Mouse (Mus musculus): Measurements from ENCODE around the gene Tfap2e. TPM values are rescaled to one million over a fixed set of nuclear protein-coding genes. Genes with fewer than 3 reads are reported as not detected.

The Tfap2e gene
- polyA plus RNA-seq (2015; fragmentation: Nextera tagmentation; extraction: Ambion mirVana) = 0.80 and 1.0 TPM in 2 replicates

DNA sequence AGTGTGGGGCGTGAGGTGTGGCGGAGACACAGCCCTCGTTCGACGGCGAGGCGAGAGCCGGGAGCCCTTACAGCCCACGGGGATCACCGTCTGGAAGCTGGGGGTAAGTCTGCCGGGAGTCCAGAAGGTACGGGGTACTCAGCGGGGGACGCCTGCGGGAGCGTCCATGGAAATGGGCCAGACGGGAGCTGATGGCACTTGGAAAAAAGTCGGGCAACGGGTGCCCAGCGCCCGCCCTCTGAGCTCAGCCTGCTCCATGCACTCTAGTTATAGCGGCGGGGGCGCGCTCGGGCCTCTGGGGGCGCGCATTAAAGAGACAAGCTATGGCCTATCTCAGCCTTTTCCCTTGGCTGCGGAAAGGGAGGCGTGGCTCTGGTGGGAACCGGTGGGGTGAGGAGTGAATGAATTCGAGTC lies at the start of gene Tfap2e:
Gene Tfap2e, minus strand, starts transcription at position 240 of the 414 bp plus-strand sequence.
- Histone ChIP-seq H3K9me3 (ENCODE audit: control insufficient read depth, low read length) (no peaks in the 10 kb centered on the region), H3K27me3 (ENCODE audit: control insufficient read depth, insufficient read depth, low read length) (peaks cover 19% of the 10 kb centered on the region; the same call in 1 of the 2 replicates), H3K36me3 (ENCODE audit: control insufficient read depth, insufficient read depth, low read length) (no peaks in the 10 kb centered on the region), H3K9ac (ENCODE audit: low read length) (peak within 1 kb of the TSS; percentile 58), H3K4me2 (replicated peaks; ENCODE audit: low read depth) (peak within 1 kb of the TSS; percentile 58), H3K4me3 (ENCODE audit: low read depth, low read length) (peak within 1 kb of the TSS; percentile 44), H3K4me1 (replicated peaks; ENCODE audit: control insufficient read depth, insufficient read depth) (no peaks in the 10 kb centered on the region), H3K27ac (replicated peaks) (no peak within 1 kb of the TSS)
- TF ChIP-seq CTCF (IDR thresholded peaks at IDR 0.05; ENCODE audit: low read depth) = no peak
- TF ChIP-seq EP300 (optimal IDR thresholded peaks at IDR 0.05) = no peak
- peak; percentile 62 for DNase-seq (ENCODE audit: low spot score)
- ATAC-seq (ENCODE audit: low FRiP score, low TSS enrichment) = peak; percentile 64
- 1% methylated on average over 32 of the region's 32 CpGs for WGBS

DNA sequence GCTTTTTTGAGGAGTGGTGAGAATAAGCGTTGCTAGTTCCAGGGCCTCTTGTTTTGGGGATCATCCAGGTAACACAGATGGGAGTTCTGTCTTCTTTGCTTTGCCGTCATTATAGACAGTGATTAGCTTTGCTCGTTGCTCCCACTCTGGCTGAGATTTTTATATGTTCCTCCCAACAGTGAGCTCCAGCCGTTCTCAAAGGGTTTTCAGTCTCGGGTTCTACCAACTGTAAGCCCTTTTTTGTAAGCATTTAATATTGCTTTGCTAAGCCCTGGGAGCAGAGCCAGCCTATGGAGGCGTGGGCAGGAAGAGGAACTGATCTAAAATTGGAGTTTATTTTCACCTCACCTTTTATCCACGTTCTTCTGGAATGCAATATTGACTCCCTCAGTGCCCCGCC lies 47.0 kb upstream of the Tfap2e start:
- no peak for TF ChIP-seq EP300 (optimal IDR thresholded peaks at IDR 0.05)
- TF ChIP-seq CTCF (IDR thresholded peaks at IDR 0.05; ENCODE audit: low read depth) = no peak
- no peak for ATAC-seq (ENCODE audit: low FRiP score, low TSS enrichment)
- Histone ChIP-seq H3K36me3 (ENCODE audit: control insufficient read depth, insufficient read depth, low read length) (no peaks in the 10 kb centered on the region), H3K4me2 (replicated peaks; ENCODE audit: low read depth) (no peak overlapping the region), H3K4me3 (ENCODE audit: low read depth, low read length) (no peak overlapping the region), H3K9ac (ENCODE audit: low read length) (no peak overlapping the region), H3K27me3 (ENCODE audit: control insufficient read depth, insufficient read depth, low read length) (no peaks in the 10 kb centered on the region), H3K9me3 (ENCODE audit: control insufficient read depth, low read length) (no peaks in the 10 kb centered on the region), H3K4me1 (replicated peaks; ENCODE audit: control insufficient read depth, insufficient read depth) (no peaks in the 10 kb centered on the region), H3K27ac (replicated peaks) (no peak overlapping the region)
- DNase-seq (ENCODE audit: low spot score) = no peak
- WGBS = 56% methylated on average over 8 of the region's 8 CpGs

DNA sequence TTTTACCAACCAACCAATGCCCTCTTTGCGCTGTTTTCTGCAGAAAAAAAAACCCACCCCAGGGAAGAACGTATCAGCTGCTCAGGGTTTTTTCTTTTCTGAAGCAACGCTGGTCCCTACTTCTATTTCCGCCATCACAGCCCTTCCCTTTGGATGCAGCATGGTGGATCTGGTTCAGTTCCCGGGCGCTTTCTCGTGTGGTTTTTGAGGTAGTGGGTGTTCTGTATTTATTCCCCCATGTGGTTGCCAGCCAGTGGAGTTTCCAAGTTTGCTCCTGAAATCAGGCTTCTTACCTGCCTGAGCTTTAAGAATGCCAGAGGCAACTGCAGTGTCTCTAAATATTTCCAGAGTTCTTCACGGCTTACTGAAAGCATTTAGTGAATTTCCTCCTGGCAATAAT lies 46.5 kb upstream of the Tfap2e start:
- 86% methylated on average over 8 of the region's 8 CpGs for WGBS
- ATAC-seq (ENCODE audit: low FRiP score, low TSS enrichment) (no peak), DNase-seq (ENCODE audit: low spot score) (no peak)
- no peak overlapping the region for H3K4me3 ChIP-seq (ENCODE audit: low read depth, low read length)
- H3K27me3 ChIP-seq (ENCODE audit: control insufficient read depth, insufficient read depth, low read length) = no peaks in the 10 kb centered on the region
- TF ChIP-seq EP300 (optimal IDR thresholded peaks at IDR 0.05) (no peak), CTCF (IDR thresholded peaks at IDR 0.05; ENCODE audit: low read depth) (no peak)
- H3K4me2 ChIP-seq (replicated peaks; ENCODE audit: low read depth) = no peak overlapping the region
- no peaks in the 10 kb centered on the region for H3K4me1 ChIP-seq (replicated peaks; ENCODE audit: control insufficient read depth, insufficient read depth)
- H3K36me3 ChIP-seq (ENCODE audit: control insufficient read depth, insufficient read depth, low read length) = no peaks in the 10 kb centered on the region
- H3K9ac ChIP-seq (ENCODE audit: low read length) = no peak overlapping the region
- no peak overlapping the region for H3K27ac ChIP-seq (replicated peaks)
- H3K9me3 ChIP-seq (ENCODE audit: control insufficient read depth, low read length) = no peaks in the 10 kb centered on the region

DNA sequence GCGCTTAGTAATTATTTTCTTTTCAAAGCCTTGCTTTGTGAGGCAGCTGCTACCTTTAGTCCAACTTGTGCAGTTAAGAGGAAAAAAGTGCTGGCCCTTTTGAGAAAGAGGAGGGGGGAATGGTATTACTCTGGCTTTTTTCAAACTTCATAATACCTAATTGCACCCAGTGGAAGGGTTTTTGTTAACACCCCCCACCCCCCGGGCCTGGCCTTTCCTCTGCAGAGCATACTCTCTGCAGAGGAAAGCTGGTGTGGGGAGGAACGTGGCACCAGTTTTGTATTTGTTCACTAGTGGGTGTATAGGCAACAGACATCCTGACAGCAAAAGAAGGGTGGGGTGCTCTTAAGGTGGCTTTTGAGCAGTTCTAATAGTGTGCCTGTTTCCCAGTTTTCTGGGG lies 45.8 kb upstream of the Tfap2e start:
- no peak overlapping the region for H3K4me3 ChIP-seq (ENCODE audit: low read depth, low read length)
- H3K27me3 ChIP-seq (ENCODE audit: control insufficient read depth, insufficient read depth, low read length) = no peaks in the 10 kb centered on the region
- no peaks in the 10 kb centered on the region for H3K9me3 ChIP-seq (ENCODE audit: control insufficient read depth, low read length)
- no peak overlapping the region for H3K4me2 ChIP-seq (replicated peaks; ENCODE audit: low read depth)
- no peak overlapping the region for H3K9ac ChIP-seq (ENCODE audit: low read length)
- ATAC-seq (ENCODE audit: low FRiP score, low TSS enrichment) (no peak), DNase-seq (ENCODE audit: low spot score) (no peak)
- 55% methylated on average over 3 of the region's 3 CpGs for WGBS
- H3K36me3 ChIP-seq (ENCODE audit: control insufficient read depth, insufficient read depth, low read length) = no peaks in the 10 kb centered on the region
- no peaks in the 10 kb centered on the region for H3K4me1 ChIP-seq (replicated peaks; ENCODE audit: control insufficient read depth, insufficient read depth)
- TF ChIP-seq EP300 (optimal IDR thresholded peaks at IDR 0.05) = no peak
- TF ChIP-seq CTCF (IDR thresholded peaks at IDR 0.05; ENCODE audit: low read depth) = no peak
- H3K27ac ChIP-seq (replicated peaks) = no peak overlapping the region

DNA sequence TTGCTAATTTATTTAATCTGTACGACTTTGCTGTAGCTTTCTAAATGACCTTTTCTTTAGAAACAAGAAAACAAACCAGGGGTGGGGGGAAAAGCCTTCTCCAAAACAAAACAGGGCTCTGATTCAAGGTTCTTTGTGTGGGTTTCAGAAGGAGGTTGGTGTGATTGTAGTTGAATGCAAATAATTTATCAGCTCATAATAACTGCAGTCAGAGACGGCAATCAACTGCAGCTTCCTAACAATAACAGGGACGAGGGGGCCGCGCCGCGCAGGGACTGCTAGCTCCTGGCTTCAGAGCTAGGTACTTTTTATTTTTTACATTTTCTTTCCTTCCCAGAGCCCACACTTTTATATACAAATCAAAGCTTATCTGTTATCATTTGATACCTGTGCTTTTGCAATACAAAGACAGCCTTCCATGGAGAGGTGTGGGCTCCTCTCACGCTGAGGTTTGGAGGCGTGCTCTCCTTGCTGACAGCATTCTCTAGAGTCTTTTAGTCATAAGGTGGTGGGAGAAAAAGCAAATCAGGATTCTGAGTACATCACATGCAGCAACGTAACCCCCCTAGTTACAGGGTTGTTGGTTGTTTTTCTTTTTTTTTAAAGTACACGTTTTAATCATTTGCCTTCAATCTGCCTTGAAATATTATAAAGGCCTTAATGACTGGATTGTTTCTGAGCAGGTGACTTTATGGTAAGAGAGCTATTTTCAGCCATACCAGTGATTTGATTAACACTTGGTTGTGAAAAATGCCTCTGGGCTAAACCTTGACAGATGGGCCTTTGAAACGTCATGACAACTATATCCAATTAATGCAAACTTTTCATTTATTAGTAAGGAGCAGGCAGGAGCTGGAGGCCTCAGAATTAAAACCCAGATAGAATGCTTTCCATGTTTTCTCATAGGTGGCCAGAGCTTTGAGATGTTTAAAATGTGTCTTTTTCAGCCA lies 44.1 kb upstream of the Tfap2e start:
- no peak overlapping the region for H3K9ac ChIP-seq (ENCODE audit: low read length)
- ATAC-seq (ENCODE audit: low FRiP score, low TSS enrichment) = no peak
- TF ChIP-seq EP300 (optimal IDR thresholded peaks at IDR 0.05) (no peak), CTCF (IDR thresholded peaks at IDR 0.05; ENCODE audit: low read depth) (no peak)
- no peak overlapping the region for H3K4me2 ChIP-seq (replicated peaks; ENCODE audit: low read depth)
- no peak for DNase-seq (ENCODE audit: low spot score)
- H3K4me1 ChIP-seq (replicated peaks; ENCODE audit: control insufficient read depth, insufficient read depth) = no peaks in the 10 kb centered on the region
- H3K27ac ChIP-seq (replicated peaks) = no peak overlapping the region
- H3K27me3 ChIP-seq (ENCODE audit: control insufficient read depth, insufficient read depth, low read length) = no peaks in the 10 kb centered on the region
- no peaks in the 10 kb centered on the region for H3K36me3 ChIP-seq (ENCODE audit: control insufficient read depth, insufficient read depth, low read length)
- 61% methylated on average over 12 of the region's 12 CpGs for WGBS
- no peak overlapping the region for H3K4me3 ChIP-seq (ENCODE audit: low read depth, low read length)
- H3K9me3 ChIP-seq (ENCODE audit: control insufficient read depth, low read length) = no peaks in the 10 kb centered on the region

DNA sequence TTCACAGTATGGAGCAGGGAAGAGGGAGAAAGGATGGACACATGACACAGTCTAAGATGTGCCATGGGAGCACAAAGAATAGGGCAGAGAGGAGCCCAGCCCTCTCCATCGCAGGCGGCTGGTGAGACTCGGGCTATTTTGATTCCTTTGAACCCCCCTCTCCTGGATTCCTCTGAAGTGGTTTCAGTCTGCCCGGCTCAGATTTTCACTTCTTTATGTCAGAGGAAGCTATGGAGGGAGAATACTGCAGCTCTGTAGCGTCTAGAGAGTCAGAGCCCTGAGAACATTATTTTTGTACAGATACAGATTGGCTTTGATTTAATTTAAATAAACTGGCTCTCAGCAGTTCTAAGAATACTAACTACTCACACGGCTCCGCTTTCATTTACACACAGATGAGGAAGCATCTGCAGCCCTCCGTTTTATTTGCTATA lies 43.1 kb upstream of the Tfap2e start:
- ATAC-seq (ENCODE audit: low FRiP score, low TSS enrichment) = no peak

More for the DNA sequence above, 43.1 kb upstream of the Tfap2e start:
- no peaks in the 10 kb centered on the region for H3K27me3 ChIP-seq (ENCODE audit: control insufficient read depth, insufficient read depth, low read length)
- no peak for DNase-seq (ENCODE audit: low spot score)
- no peaks in the 10 kb centered on the region for H3K36me3 ChIP-seq (ENCODE audit: control insufficient read depth, insufficient read depth, low read length)
- TF ChIP-seq EP300 (optimal IDR thresholded peaks at IDR 0.05) = no peak
- TF ChIP-seq CTCF (IDR thresholded peaks at IDR 0.05; ENCODE audit: low read depth) = no peak
- H3K27ac ChIP-seq (replicated peaks) = no peak overlapping the region
- H3K4me3 ChIP-seq (ENCODE audit: low read depth, low read length) = no peak overlapping the region
- H3K9me3 ChIP-seq (ENCODE audit: control insufficient read depth, low read length) = no peaks in the 10 kb centered on the region
- H3K9ac ChIP-seq (ENCODE audit: low read length) = 0 out of 2 replicates have a peak overlapping the region, but pooled peaks have one; percentile 2
- no peak overlapping the region for H3K4me2 ChIP-seq (replicated peaks; ENCODE audit: low read depth)
- no peaks in the 10 kb centered on the region for H3K4me1 ChIP-seq (replicated peaks; ENCODE audit: control insufficient read depth, insufficient read depth)
- 52% methylated on average over 8 of the region's 8 CpGs for WGBS
